Mouse (Mus musculus) urinary bladder, postnatal 10 days (tissue): ENCODE results near the gene Rhbdd1.

Source experiments
- DNase-seq: peaks from one replicate; pipeline ENCODE4 v3.0.0; 2022; ENCODE audit warnings: low spot score

Rhbdd1 gene

DNA sequence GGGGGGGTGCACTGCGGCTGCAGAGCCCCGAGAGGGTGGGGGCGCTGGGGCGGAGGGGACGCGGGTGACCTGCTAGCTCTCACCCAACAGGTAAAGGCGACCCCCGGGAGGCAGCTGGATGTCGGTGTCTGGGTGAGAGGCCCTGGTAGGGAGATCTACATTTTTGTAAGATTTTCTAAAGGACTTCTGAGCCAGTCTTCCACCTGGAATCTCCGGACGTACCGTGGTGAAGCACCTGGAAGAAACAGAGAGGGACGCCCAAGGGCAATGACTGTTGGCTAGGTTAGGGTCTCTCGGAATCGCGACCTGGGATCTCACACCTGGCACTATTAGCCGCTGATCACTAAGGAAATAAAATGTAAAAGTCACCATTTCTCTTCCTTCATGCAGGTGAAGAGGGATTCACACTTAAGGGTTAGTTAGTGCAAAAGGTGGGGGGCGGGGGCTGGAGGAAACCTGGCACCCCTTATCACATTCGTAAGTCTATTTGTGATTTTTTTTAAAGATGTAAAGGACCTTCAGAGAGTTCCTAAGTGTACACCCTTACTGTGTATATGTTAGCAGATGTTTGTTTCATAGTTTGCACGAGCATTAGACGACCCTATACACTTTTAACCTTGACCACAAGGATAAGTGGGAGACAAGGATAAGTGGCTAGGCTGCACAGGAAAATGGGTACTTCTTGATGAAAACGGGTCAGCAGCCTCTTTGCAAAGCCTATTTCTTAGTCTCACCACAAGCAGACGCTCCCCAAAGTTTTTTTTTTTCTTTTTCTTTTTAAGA, 24.1 kb upstream of the Rhbdd1 start:
- DNase-seq, result no peak

DNA sequence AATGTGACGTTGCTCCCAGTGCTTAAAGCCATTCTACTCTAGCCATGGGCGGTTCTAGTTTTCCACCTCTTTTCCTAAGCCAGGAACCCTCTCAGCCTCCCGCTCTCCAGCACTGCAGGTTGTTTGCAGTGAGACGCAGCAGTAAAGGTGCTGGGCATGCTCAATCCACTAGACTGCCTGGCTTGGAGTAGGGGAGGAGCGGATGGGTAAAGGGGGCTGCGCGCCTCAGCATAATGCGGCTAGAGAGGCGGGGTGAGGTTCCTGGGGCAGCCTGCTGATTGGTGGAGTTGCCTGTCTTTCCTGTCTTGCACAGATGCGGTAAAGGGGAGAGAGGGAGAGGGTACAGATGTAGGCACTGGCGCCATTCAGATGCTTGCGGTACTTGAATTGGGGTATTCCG, 23.5 kb upstream of the Rhbdd1 start:
- no peak for DNase-seq

DNA sequence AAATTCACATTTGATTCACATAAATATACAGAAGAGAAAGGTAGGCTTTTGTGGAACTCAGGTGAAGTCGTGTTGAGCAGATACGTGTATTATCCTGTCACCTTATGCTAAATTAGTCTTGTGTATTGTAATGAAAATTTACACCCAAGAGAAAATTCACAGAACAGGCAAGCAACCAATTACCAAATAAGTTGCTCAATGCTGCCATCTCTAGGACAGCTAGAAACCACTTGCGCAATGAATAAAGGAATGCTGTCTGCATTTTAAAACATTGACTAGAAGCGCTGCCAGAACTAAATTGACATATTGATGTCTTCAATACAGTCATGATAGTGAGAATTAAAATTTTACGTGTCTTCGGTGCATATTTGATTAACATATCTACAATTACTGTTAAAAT, 22.1 kb upstream of the Rhbdd1 start:
- DNase-seq, result no peak

DNA sequence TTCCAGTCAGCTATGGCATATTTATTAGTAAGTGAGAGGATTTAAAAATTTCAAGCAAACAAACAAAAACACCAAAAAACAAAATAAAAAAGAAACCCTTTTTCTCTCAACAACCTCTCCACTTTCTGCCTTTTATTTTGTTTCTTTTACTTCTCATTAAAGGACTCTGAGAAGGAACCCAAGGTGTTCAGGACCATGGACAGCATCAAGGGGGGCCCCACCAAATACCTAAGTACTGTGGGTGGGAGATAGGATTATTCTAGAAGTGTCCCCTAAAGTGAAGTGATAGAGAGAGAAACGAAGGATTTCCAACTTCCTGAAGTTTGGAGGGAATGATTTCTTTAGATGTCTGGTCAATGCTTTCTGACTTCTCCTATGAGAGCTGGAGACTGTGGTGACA, 17.7 kb upstream of the Rhbdd1 start:
- DNase-seq, result no peak

DNA sequence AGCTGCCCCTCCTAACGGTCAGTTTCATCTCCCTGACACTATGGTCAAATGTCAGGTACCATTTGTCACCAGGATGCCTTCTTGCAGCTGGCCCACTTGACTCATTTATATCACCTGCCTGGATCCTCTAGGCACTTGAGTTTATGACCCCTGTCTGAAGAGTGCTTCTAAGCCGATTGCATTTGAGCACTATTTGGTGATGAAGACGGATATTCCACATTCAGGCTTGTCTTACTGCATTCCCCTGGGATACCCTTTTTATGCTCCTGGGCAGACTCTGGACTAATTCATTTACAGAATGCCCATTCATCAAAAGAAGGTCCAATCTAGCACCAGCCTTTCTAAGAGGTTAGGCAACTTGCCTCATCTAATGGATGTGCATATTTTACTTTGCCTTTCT, 11.8 kb upstream of the Rhbdd1 start:
- no peak for DNase-seq

DNA sequence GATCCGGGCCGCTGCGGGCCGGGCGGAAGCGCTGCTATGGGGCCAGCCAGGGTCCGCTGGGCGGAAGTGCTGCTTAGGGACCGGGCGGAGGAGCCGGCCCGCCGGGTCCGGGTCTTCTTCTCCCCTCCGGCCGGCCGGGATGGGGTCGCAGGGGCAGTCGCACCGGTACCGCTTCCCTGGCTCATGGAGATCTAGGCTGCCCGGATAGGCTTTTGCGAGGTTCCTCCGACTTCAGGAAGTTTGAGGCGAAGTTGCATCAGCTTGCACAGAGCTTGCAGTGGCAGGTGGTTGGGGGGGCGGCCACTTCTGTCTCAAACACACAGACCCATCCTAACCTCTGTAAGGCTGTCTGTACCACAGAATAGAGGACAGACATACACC, 484 bp downstream of the Rhbdd1 start:
- DNase-seq, result no peak

DNA sequence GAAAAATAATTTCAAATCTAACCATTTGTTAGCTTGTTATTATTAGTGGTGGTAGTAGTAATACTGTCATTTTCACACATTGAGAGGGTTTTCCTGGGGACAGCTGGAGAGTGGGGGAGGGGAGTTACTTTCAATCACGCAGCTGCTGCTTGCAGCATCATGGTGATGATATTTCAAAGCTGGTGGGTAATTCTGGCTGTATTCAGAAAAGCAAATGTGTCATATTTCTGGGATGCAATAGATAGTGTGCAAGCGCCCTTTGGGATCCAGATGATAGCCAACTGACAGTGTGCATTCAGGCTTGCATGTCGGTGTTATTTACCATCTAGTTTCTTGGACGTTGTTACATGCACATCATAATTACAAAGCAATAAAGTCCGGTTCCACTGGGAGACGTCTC, 4.2 kb downstream of the Rhbdd1 start:
- no peak for DNase-seq

DNA sequence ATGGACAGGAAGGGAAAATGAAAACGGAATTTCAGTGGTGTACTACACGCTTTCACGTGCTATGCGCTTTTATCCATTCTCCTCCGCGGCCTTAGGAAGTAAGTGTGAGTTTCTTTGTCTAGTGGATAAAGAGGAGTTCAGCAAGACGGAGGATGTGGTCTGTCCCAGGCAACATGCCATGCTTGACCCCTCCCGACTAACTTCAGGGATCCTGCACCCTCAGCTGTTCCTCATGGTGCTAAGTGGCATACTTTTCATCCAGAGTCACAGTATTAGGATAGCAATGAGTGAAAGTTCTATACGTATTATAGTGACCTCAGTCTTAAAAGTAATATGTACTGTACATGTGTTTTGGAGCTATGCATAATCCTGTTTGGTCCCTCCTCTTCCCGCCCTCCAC, 4.6 kb downstream of the Rhbdd1 start:
- no peak for DNase-seq

DNA sequence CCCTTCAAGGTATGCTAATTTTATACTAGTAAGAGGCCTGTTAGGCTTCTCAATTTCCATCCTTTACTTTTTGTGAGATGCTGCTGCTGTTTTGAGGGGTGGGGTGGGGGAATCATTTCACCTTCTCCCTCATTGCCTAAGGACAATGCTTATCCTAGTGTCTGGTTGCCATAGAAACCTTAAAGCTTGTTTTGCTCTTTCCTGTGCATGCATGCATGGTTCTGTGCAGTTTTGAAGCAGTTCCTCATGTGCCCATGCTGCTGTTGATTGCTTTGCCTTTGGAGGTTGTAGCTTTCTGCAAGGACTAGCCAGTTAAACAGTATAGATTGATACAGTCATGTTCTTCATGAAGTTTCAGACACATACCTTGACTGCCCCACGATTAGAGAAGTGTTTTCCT, 5.2 kb downstream of the Rhbdd1 start:
- no peak for DNase-seq

DNA sequence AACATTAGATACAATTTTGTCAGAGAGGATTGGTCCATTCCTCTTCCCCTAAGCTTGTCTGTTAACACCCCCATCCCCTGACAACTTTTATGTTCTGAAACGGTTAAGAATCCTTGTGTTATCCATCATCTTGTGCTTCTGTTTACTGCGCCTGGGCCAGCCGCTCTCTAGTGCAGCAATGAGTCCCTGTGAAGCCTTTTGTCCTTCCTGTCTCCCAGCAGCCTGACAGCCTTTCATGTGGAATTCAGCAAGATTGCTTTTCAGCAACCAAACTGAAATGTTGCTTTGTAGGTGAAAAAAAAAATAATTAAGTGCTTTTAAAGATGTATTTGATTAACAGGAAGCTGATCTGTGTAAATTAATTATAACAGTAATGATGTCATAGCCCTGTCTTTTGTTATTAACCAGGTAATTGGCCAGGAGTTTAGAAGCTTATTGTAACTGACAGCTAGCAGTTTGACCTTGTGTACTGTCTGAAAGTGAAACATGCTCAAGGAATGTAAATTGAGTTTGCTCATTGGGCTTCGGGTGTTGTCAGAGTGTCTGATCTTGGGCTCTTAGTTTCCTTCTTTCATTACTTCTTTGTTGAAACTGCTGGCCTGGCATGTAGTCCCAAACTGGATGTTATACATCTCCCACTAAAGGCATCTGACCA, 8.0 kb downstream of the Rhbdd1 start:
- DNase-seq, result no peak

DNA sequence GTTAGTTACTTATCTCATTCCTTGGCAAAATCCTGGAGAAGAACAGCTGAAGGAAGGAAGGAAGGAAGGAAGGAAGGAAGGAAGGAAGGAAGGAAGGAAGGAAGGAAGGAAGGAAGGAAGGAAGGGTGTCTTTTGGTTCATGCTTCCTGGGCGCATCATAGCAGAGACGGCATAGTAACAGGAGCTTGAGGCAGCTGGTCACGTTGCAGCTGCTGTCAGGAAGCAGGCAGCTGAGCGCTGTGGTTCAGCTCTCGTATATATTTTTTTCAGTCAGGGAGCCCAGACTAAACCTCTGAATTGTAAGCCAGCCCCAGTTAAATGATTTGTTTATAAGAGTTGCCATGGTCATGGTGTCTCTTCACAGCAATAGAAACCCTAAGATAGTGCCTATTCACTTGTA, 9.9 kb downstream of the Rhbdd1 start:
- no peak for DNase-seq

DNA sequence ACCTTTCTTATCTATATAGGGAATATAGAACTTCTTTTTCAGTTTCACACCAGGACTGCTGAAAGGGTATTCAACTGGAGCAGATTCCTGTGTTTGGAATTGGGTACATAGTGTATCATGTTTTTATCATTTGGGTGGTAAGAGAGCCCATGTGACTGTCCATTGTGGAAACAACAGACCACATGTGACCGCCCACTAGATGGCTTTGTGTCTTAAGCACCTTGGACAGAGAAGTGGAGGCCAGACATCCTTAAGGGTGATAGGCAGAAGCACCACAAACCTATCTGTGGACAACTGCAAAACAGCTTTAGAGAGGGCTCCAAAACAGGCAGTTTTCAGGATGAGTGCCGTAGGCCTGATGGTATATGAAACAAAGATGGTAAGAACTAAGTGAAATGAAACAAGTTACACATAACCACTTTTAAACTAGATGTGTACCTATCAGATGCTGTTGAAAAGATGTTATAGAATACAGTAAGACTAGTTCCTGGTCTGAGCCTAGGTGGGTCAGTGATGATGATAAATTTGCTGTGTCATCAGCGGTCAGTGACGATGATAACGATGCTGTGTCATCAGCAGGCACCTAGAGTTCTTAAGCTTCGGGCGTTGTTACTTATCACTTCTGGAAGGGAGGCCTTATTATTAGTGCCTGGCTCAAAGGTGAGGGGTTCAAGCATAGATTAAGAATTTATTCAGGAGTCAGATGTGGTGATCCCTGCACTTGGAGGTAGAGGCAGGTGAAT, 12.0 kb downstream of the Rhbdd1 start:
- no peak for DNase-seq

DNA sequence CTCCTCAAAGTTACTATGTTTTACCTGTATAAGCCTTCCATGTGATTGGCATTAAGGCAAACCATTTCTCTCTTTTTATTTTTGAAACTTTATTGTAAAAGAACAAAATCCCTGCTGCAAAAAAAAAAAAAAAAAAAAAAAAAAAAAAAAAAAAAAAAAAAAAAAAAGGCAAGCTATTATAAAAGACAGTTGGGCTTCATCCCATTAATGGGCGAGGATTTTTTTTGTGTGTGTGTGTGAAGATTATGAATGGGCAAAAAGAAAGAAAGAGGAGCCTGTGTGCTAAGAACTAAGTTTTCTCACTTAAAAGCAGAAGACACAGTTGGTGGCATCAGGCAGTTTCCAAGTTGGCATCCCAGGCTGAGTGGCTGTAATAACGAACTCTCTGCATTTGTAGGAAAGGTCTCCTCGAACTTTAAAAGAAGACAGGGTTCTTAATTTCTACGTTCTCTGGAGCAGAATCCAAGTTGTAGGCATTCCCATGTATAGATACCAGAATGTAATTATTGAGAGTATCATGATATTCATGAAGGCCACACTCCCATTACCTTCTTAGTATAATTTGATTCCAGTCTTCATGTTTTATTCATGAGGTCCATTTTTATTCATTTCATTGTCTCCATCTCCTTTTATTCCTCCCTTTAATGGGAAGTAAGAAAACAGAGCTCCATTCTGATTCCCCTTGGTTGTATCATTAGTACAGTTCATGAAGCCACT, 13.1 kb downstream of the Rhbdd1 start:
- no peak for DNase-seq

DNA sequence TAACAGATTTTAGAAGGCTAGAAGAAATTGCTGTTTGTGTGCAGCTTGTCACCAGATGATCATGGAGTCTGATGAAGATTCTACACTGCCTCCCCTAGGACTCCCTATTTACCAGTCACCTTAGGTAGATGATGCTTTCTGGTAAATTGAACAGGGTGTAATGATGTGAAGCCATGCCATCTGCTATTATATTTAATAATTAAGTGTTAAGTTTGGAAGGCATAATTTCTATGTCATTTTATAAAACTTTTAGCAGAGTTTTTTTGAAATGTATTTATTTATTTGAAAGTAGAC, 13.6 kb downstream of the Rhbdd1 start:
- DNase-seq, result no peak

DNA sequence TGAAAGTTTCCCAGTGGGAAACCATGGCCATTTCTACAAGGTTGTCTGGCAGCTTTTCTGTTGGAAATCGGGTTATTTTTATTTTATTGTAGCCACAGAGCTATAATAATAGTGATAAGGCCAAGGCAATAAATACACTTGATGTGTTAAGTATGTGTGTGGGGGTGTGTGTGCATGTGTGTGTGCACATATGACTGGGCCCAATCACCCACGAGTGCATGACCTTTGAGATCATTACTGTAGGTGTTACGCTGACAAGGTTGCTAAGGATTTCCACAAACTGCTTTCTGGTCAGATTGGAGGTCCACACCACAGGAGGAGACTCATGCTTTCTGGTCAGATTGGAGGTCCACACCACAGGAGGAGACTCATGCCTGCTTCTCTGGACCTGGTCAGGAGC, 18.3 kb downstream of the Rhbdd1 start:
- no peak for DNase-seq

DNA sequence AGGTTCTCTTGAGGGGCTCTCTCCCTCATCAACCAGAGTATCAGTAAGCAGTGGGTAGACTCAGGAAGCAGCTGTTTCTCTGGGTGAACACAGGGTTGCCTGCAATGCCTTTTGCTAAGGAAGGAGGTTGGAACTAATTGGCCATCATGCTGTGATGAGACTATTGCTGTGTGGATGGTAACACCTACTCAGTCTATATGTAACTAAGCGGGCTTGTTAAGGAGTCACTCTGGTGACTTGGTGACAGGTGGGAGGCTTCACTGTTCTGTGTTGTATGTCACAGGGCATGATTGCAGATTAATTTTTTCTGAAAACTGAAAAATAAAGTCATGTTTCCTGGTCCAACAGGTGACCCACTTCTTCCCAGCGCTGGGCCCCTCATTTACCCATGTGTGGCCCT, 36.8 kb downstream of the Rhbdd1 start:
- no peak for DNase-seq

DNA sequence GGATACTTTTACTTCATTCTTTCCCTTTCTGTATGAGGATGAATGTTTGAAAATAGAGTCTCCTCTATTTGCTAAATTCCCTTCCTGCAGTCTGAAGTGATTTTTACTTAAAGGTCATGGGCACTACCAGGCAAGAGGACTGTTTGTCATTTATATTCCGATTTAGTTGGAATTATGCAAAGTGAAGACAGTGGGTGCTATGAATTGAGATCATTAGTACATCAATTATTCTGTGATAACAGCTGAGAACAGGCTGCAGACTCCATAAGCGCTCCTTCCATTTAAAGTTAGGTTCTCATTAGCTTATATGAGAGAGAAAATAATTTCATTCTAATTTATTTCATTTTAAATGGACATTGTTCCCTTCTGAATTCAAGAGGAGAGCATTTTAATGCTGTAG, 37.5 kb downstream of the Rhbdd1 start:
- DNase-seq, result no peak

DNA sequence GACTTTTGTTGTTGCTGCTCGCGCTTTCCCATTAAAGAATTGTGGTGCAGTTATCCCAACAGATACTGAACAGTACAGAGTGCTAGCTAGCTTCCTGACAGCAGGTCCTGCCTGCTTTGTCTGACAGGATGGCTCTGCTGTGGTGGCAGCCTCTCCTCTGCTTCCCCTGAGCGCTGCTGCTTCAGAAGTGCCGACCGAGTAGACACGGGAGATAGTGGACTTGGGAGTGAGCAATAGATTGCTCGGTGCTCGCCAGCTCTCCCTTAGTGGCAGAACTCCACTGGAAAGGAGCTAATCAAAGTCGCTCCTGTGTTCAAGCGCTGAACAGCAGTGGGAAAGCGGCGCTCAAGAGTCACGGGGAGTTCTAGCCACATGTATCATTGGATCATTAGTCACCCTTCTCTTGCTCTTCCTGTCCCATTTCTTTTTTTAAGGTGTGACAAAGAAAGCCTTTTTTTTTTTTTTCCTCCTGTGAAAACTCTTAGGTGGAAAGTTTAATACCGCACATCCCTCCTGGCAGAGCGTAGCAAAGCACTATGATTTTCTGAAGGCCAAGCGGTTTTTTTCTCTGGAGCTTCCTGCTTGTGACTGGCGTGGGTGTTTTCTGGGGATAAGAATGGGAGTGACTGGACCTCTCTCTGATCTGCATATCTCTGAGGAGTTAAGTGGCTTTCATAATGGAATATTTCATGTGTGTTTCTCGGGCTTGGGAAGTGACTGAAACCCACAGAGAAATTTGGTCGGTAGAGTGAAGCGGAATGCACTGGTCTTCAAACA, 42.8 kb downstream of the Rhbdd1 start:
- no peak for DNase-seq

DNA sequence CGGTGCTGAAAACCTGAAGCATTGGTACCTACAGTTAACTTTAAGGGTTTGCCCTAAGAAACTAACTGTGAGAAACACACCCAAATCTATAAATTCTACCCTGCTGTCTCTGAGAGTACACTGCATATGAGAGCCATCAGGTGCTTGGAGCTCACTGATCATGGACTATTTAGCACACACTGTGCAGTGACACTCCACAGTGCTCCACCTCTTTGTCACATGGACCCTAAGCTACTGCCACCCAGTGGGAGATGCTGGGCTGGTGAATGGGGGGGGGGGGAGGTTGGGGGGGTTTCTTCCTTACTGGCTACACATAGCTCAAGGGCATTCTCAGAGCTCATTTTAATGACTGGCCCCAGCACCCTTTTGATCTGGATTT, 43.4 kb downstream of the Rhbdd1 start:
- no peak for DNase-seq

DNA sequence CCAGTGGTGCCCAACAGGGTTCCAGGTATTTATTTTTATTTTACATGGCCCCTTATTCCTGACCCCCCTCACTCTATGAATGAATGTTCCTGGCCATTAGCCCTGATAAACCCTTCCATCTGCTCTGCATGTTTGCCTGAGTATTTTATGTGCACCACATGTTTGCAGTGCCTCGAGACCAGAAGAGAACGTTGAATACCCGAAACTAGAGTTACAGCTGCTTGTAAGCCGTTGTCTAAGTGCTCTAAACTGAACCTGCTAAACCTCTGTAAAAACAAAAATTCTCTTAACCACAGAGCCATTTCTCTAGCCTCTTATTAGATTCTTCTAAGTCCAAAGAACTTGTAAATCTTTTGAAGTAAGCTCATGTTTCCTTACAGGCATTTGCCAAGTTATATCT, 45.0 kb downstream of the Rhbdd1 start:
- DNase-seq, result no peak

DNA sequence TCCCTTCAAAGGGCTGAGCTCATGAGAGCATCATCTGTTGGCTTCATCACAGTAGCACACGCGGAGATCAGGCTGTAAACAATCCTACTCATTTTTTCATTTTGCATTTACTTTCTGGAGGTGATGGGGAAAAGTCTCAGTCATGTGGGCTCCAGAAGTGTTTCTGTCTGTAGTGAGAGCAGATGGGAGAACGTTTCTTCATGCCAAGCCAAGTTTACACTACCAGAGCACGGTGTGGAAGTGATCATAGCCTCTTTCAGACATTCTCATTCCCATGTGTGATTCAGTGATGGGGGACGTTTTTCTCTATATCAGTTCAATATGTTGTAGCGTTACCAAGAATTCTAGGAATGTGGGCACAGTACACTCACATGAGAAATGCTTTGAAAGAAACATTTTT, 45.9 kb downstream of the Rhbdd1 start:
- no peak for DNase-seq

DNA sequence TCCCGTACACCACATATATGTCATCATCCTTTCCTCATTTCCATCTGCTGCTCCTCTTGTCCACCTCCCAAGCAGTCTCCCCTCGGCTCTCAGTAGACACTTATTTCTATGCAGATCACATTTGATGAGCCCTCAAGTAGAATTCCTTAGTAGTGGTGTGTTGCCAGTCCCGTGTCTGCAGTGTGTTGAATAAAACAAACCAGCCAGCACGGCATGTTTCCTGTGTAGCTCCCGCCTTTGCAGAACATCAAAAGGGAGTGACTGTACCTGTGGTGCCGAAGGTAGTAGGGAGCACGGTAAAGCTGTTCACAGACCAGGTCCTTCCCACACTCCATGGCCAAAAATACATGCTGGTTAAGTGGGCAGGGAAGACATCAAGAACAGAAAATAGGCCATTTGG, 47.8 kb downstream of the Rhbdd1 start:
- DNase-seq, result no peak
